Mouse (Mus musculus) stomach, embryonic 16.5 days (tissue): ENCODE data around the gene Apoa1. TPM values are rescaled to one million over a fixed set of nuclear protein-coding genes. Genes with fewer than 3 reads are reported as not detected.
A peak's percentile ranks its signal among the peaks of the same experiment; 100 is the strongest.

Experiments used
- ATAC-seq: fragments of 200-750 bp; cut with Nextera tagmentation; 2 replicates; pipeline ENCODE4 v1.8.0; 2017; ENCODE audit warnings: moderate number of reproducible peaks, moderate TSS enrichment; ENCODE audit not compliant: insufficient read depth, low FRiP score
- H3K27ac ChIP-seq: fragments of 300-500 bp; sonication (generic); 2 replicates; pipeline ENCODE4 v1.5.1; 2014; ENCODE audit warnings: low read length
- H3K27me3 ChIP-seq: fragments of 300-500 bp; sonication (generic); 2 replicates; pipeline ENCODE4 v1.6.1; 2014; ENCODE audit warnings: low read length, control low read depth, mixed read lengths; ENCODE audit not compliant: control insufficient read depth, insufficient read depth
- H3K36me3 ChIP-seq: fragments of 300-500 bp; sonication (generic); 2 replicates; pipeline ENCODE4 v1.6.1; 2014; ENCODE audit warnings: low read length; ENCODE audit not compliant: control insufficient read depth, insufficient read depth
- H3K4me1 ChIP-seq: fragments of 300-500 bp; sonication (generic); 2 replicates; pipeline ENCODE4 v1.6.1; 2014; ENCODE audit warnings: low read length, control low read depth, mixed read lengths; ENCODE audit not compliant: control insufficient read depth, insufficient read depth
- H3K4me2 ChIP-seq: fragments of 300-500 bp; sonication (generic); 2 replicates; pipeline ENCODE4 v1.6.1; 2014; ENCODE audit warnings: low read depth, low read length, mixed read lengths
- H3K4me3 ChIP-seq: fragments of 300-500 bp; sonication (generic); replicated peaks from 2 replicates; pipeline ENCODE4 v1.5.1; 2014; ENCODE audit warnings: mild to moderate bottlenecking, low read length
- H3K9ac ChIP-seq: fragments of 300-500 bp; sonication (generic); 2 replicates; pipeline ENCODE4 v1.6.1; 2014; ENCODE audit warnings: low read length
- H3K9me3 ChIP-seq: fragments of 300-500 bp; sonication (generic); replicated peaks from 2 replicates; pipeline ENCODE4 v1.6.1; 2016; ENCODE audit warnings: low read length, control low read depth; ENCODE audit not compliant: control insufficient read depth
- WGBS: fragments of 180-500 bp; shearing (Covaris S2); extraction: QIAGEN DNeasy Blood & Tissue Kit; methylation state at CpG from one replicate; pipeline ENCODE4 v1.1.7; 2014; 5-methylcytosine and 5-hydroxymethylcytosine counted together
- polyA plus RNA-seq: library from polyadenylated mRNA; unstranded; fragments of >200 nt; fragmentation: Nextera tagmentation; extraction: Ambion mirVana; gene quantifications from 2 replicates; pipeline ENCODE4 v1.2.1, GENCODE M21; 2015

Apoa1 gene
- polyA plus RNA-seq, 1 experiment from 2014 or later = 643 TPM

DNA sequence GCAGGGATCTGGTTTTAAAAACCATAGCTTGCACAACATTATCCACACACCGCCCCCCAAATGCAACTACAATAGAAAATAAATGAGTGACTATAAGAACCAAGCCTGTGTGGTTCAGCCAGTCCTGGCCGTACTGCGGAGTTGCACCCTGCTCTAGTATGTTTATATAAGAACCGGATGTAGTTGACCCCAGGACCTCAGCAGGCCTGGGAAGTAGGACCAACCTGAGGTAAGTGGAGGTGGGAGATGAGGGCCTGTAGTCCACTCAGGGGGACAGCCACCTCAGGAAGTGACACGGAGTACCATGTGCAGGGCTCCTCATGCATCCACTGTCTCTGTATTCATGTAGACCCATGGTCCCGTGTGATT is 20.9 kb upstream of the Apoa1 start:
- peak overlapping the region; percentile 52 for H3K27ac ChIP-seq
- no peak overlapping the region for H3K9ac ChIP-seq
- ATAC-seq = peak; percentile 14; the same call in 1 of the 2 replicates
- H3K4me3 ChIP-seq = no peak overlapping the region
- H3K36me3 ChIP-seq = peaks cover 28% of the 10 kb centered on the region; the same call in 1 of the 2 replicates
- no peaks in the 10 kb centered on the region for H3K9me3 ChIP-seq
- H3K4me2 ChIP-seq = no peak overlapping the region
- peaks cover 7% of the 10 kb centered on the region; the same call in 1 of the 2 replicates for H3K4me1 ChIP-seq
- WGBS = 55% methylated on average over 6 of the region's 6 CpGs
- no peaks in the 10 kb centered on the region for H3K27me3 ChIP-seq

GRCm38 (mm10) chr9:46208401-46208974 is 19.9 kb upstream of the Apoa1 start:
- Histone ChIP-seq H3K4me1 (peaks cover 7% of the 10 kb centered on the region; the same call in 1 of the 2 replicates), H3K27me3 (no peaks in the 10 kb centered on the region), H3K9me3 (no peaks in the 10 kb centered on the region), H3K27ac (no peak overlapping the region), H3K9ac (no peak overlapping the region), H3K36me3 (peaks cover 27% of the 10 kb centered on the region; the same call in 1 of the 2 replicates), H3K4me3 (no peak overlapping the region), H3K4me2 (no peak overlapping the region)
- no peak for ATAC-seq
- WGBS = 85% methylated on average over 13 of the region's 13 CpGs

DNA sequence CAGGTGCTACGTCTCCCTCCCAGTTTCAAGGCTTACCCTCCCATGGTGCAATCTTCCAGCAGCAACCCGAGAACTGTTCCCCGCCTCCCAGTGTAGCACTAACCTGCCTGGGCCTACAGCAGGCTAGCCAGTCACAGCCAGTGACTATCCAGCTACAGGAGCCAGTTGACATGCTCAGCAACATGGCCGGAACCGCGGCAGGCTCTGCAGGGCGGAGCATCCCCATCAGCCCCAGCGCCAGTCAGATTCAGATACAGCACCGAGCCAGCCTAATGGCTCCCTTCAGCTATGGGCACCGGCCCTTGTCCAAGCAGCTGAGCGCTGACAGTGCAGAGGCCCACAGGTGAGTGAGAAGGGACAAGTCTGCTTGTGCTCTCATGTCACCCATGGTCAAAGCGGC is 17.9 kb upstream of the Apoa1 start:
- no peak overlapping the region for H3K9ac ChIP-seq
- WGBS = 91% methylated on average over 12 of the region's 12 CpGs
- ATAC-seq = no peak
- no peaks in the 10 kb centered on the region for H3K27me3 ChIP-seq
- H3K4me2 ChIP-seq = no peak overlapping the region
- H3K9me3 ChIP-seq = no peaks in the 10 kb centered on the region
- peaks cover 13% of the 10 kb centered on the region for H3K4me1 ChIP-seq
- H3K27ac ChIP-seq = no peak overlapping the region
- peaks cover 23% of the 10 kb centered on the region; the same call in 1 of the 2 replicates for H3K36me3 ChIP-seq
- H3K4me3 ChIP-seq = no peak overlapping the region

- Histone ChIP-seq H3K4me3 (no peak overlapping the region), H3K27me3 (no peaks in the 10 kb centered on the region), H3K9ac (no peak overlapping the region), H3K4me2 (no peak overlapping the region), H3K9me3 (no peaks in the 10 kb centered on the region), H3K4me1 (peaks cover 8% of the 10 kb centered on the region), H3K36me3 (peaks cover 22% of the 10 kb centered on the region; the same call in 1 of the 2 replicates), H3K27ac (no peak overlapping the region)
- WGBS = 67% methylated on average over 4 of the region's 4 CpGs
- no peak for ATAC-seq
Measured at GRCm38 (mm10) chr9:46214276-46214675, 14.1 kb upstream of the Apoa1 start.

DNA sequence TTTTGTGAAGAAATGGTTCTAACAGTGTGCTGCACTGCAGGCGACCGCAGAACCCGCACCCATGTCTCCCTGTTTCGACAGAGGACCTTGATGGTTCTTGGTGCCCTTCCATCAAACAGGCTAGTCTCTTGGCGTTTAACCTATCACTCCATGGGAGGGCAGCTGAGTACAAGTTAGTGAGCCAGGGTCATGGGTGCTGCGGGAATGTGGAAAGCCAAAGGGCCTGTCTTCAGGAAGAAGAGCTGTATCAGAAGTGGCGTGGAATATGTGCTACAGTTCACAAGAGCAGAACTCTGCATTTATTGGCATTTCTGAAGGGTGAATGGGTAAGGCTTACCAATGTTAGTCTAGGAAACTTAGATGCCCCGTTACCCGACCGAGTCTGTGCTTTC is 13.4 kb upstream of the Apoa1 start:
- Histone ChIP-seq H3K9me3 (no peaks in the 10 kb centered on the region), H3K27me3 (no peaks in the 10 kb centered on the region), H3K9ac (no peak overlapping the region), H3K4me2 (no peak overlapping the region), H3K36me3 (0 out of 2 replicates have a peak, but pooled peaks cover 24% of the 10 kb centered on the region), H3K4me1 (peaks cover 8% of the 10 kb centered on the region), H3K4me3 (no peak overlapping the region), H3K27ac (peak overlapping the region; percentile 51; the same call in 1 of the 2 replicates)
- ATAC-seq = no peak
- 84% methylated on average over 10 of the region's 10 CpGs for WGBS

DNA sequence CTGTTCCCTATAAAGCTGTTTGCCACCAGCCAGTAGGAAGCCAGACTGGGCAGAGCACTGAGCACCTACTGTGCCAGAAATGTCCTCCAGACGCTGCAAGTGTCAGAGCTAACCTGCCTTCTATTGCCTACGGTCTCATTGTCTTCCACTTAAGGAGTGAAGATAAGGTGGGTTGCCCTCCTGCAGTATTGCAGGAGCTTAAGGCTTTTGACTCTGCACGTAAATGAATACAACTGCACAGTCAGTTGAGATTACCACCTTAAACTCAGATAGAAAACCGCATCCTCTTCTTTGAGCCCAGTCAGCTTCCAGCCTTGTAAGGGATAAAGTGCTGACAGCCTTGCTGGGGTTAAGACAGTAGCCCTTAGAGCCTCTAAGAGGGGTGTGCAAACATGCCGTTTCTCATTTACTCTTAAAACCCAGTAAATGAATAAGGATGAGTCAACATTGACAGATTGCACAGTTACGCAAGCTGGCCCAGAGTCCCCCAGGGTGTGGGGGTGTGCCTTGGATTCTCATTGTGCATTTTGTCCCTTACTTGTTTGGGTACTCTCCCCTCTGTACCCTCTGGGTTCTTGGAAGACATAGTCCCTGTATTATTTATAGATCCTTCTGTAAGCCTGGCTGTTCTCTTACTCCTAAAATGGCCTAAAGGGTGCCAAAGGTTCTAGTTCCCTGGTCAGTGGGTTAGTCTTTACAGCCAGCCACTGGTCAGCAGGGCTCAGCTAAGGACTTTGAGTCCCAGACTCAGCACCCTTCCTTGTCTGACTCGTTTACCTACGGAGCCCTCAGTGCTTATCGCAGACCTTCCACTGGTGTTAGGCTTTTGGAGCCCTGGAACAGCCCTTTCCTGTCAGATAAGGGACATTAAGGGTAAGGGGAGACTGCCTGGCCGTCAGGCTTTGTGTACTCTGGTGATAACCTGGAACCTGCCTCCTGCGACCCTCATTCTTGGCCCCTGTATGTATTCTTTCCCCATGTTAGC is 12.8 kb upstream of the Apoa1 start:
- no peak for ATAC-seq
- WGBS = 49% methylated on average over 11 of the region's 11 CpGs
- no peaks in the 10 kb centered on the region for H3K9me3 ChIP-seq
- peaks cover 8% of the 10 kb centered on the region for H3K4me1 ChIP-seq
- no peak overlapping the region for H3K4me2 ChIP-seq
- peaks cover 22% of the 10 kb centered on the region; the same call in 1 of the 2 replicates for H3K36me3 ChIP-seq
- no peaks in the 10 kb centered on the region for H3K27me3 ChIP-seq
- H3K27ac ChIP-seq = peak overlapping the region; percentile 51; the same call in 1 of the 2 replicates
- H3K4me3 ChIP-seq = no peak overlapping the region
- no peak overlapping the region for H3K9ac ChIP-seq

GRCm38 (mm10) chr9:46216744-46217470 is 11.5 kb upstream of the Apoa1 start:
- Histone ChIP-seq H3K4me2 (no peak overlapping the region), H3K9me3 (no peaks in the 10 kb centered on the region), H3K36me3 (peaks cover 21% of the 10 kb centered on the region; the same call in 1 of the 2 replicates), H3K27me3 (no peaks in the 10 kb centered on the region), H3K4me1 (peaks cover 8% of the 10 kb centered on the region), H3K27ac (no peak overlapping the region), H3K9ac (no peak overlapping the region), H3K4me3 (no peak overlapping the region)
- no peak for ATAC-seq
- WGBS = 85% methylated on average over 13 of the region's 13 CpGs

DNA sequence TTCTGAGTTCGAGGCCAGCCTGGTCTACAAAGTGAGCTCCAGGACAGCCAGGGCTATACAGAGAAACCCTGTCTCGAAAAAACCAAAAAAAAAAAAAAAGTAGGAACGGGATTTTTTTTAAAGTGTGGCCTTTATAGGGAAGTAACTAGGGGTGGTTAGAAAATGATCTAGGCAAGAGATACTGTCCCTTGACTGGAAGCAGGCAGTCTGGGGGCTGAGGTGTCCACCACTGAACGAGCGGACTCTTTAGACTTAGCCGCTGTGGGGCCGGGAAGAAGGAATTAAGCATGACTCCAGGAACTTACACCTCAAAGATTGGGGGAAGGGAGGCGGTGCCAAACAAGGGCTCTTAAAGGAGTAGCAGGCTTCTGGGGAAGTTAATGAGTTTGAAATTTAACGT is 10.2 kb upstream of the Apoa1 start:
- Histone ChIP-seq H3K9me3 (no peaks in the 10 kb centered on the region), H3K9ac (no peak overlapping the region), H3K27ac (no peak overlapping the region), H3K4me2 (no peak overlapping the region), H3K4me1 (peaks cover 8% of the 10 kb centered on the region), H3K27me3 (no peaks in the 10 kb centered on the region), H3K4me3 (no peak overlapping the region), H3K36me3 (peaks cover 18% of the 10 kb centered on the region; the same call in 1 of the 2 replicates)
- WGBS = 74% methylated on average over 9 of the region's 9 CpGs
- no peak for ATAC-seq
